Mouse (Mus musculus): Measurements from ENCODE around the gene Ntn3.

- no peak for TF ChIP-seq CTCF (IDR thresholded peaks at IDR 0.05; ENCODE audit: borderline replicate concordance, insufficient read depth, low read length)
- no peak for TF ChIP-seq POLR2A (IDR thresholded peaks at IDR 0.05; ENCODE audit: low read depth, low read length)
Measured at GRCm38 (mm10) chr17:24224741-24225140, 15.4 kb upstream of the Ntn3 start.
